Mouse (Mus musculus) stomach, postnatal 0 days (tissue): ENCODE measurements around the gene Taf1c. TPM values are rescaled to one million over a fixed set of nuclear protein-coding genes. Genes with fewer than 3 reads are reported as not detected.
A peak's percentile ranks its signal among the peaks of the same experiment; 100 is the strongest.

Source experiments
- ATAC-seq: fragments of 200-750 bp; cut with Nextera tagmentation; 2 replicates; pipeline ENCODE4 v1.8.0; 2017; ENCODE audit not compliant: low FRiP score, low TSS enrichment
- DNase-seq: peaks from one replicate; pipeline ENCODE4 v3.0.0-alpha.2; 2016; ENCODE audit warnings: low spot score
- H3K27ac ChIP-seq: fragments of 300-500 bp; sonication (generic); replicated peaks from 2 replicates; pipeline ENCODE4 v1.5.1; 2014; ENCODE audit warnings: mild to moderate bottlenecking, control low read depth
- H3K27me3 ChIP-seq: fragments of 300-500 bp; sonication (generic); 2 replicates; pipeline ENCODE4 v1.6.1; 2014; ENCODE audit warnings: low read length; ENCODE audit not compliant: control insufficient read depth, insufficient read depth
- H3K36me3 ChIP-seq: fragments of 300-500 bp; sonication (generic); 2 replicates; pipeline ENCODE4 v1.6.1; 2014; ENCODE audit warnings: low read length, mixed read lengths; ENCODE audit not compliant: control insufficient read depth, insufficient read depth
- H3K4me1 ChIP-seq: fragments of 300-500 bp; sonication (generic); replicated peaks from 2 replicates; pipeline ENCODE4 v1.6.1; 2014; ENCODE audit warnings: antibody characterized with exemption; ENCODE audit not compliant: control insufficient read depth, insufficient read depth
- H3K4me2 ChIP-seq: fragments of 300-500 bp; sonication (generic); replicated peaks from 2 replicates; pipeline ENCODE4 v1.6.1; 2014; ENCODE audit warnings: low read depth, mild to moderate bottlenecking, control low read depth, moderate library complexity
- H3K4me3 ChIP-seq: fragments of 300-500 bp; sonication (generic); 2 replicates; pipeline ENCODE4 v1.5.1; 2014; ENCODE audit warnings: low read depth, low read length, control low read depth
- H3K9ac ChIP-seq: fragments of 300-500 bp; sonication (generic); 2 replicates; pipeline ENCODE4 v1.6.1; 2014; ENCODE audit warnings: mild to moderate bottlenecking, low read length, control low read depth, mixed read lengths
- H3K9me3 ChIP-seq: fragments of 300-500 bp; sonication (generic); 2 replicates; pipeline ENCODE4 v1.6.1; 2016; ENCODE audit warnings: low read length; ENCODE audit not compliant: control insufficient read depth
- CTCF ChIP-seq: IDR thresholded peaks from 2 replicates; pipeline ENCODE4 v1.5.1; 2016; ENCODE audit warnings: antibody characterized with exemption, low read depth, mild to moderate bottlenecking, moderate library complexity
- EP300 ChIP-seq: optimal IDR thresholded peaks from 2 replicates; pipeline ENCODE3; 2016; ENCODE audit warnings: antibody characterized with exemption
- WGBS: fragments of 180-500 bp; shearing (Covaris S2); extraction: QIAGEN DNeasy Blood & Tissue Kit; methylation state at CpG from one replicate; pipeline ENCODE4 v1.1.7; 2014; 5-methylcytosine and 5-hydroxymethylcytosine counted together
- polyA plus RNA-seq: library from polyadenylated mRNA; unstranded; fragments of >200 nt; fragmentation: Nextera tagmentation; extraction: Ambion mirVana; gene quantifications from 2 replicates; pipeline ENCODE4 v1.2.1, GENCODE M21; 2015

The Taf1c gene
- polyA plus RNA-seq = 5.9 and 6.2 TPM in 2 replicates

DNA sequence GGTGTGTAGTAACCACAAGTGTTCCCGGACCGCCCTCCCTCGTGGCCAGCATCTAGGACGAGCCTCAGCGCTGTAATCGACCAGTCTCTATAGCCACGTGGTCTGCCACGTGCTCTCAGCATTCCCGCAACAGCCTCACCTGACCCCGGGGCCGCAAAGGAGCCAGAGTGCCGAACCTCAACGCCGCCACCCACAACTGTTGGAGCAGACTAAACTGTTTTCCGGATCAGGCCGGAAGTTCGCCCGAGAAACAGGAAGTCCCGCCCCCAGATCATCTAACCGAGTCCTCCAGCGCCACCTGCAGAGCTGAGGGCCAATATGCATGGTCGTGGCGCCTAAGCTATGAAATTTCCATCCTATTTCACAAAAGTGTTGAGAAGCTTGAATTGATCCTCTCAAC, at the start of gene Taf1c:
Gene Taf1c, minus strand, starts transcription at position 227 of the 400 bp plus-strand sequence.
- Histone ChIP-seq H3K27ac (peak within 1 kb of the TSS; percentile 70), H3K4me1 (no peaks in the 10 kb centered on the region), H3K9ac (peak within 1 kb of the TSS; percentile 77), H3K27me3 (no peaks in the 10 kb centered on the region), H3K9me3 (peaks cover 3% of the 10 kb centered on the region; the same call in 1 of the 2 replicates), H3K4me3 (peak within 1 kb of the TSS; percentile 64), H3K4me2 (peak within 1 kb of the TSS; percentile 72), H3K36me3 (peaks cover 13% of the 10 kb centered on the region; the same call in 1 of the 2 replicates)
- peak; percentile 92 for ATAC-seq
- WGBS = 0% methylated on average over 23 of the region's 23 CpGs
- TF ChIP-seq EP300 (no peak), CTCF (peak; percentile 93)
- peak; percentile 94 for DNase-seq

DNA sequence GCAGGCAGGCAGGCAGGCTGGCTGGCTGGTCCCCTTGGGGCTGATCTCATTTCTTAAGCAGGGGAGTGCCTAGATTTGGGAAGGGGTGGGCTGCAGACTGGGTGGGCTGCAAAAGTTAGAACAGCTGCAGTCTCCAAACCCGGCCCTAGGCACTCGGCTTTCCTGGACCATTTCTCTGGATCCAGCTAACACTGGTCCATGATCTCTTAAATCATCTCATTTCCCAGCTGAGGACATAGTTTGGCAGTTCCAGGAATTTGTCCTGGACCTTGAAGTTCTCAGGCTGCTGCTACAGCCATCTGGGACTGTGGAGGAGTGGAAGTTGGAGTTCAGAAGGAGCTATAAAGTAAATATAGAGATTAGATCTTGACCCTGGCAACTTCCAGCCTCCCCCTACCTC, 46.3 kb upstream of the Taf1c start:
- peak; percentile 32 for TF ChIP-seq EP300
- TF ChIP-seq CTCF = no peak
- 40% methylated on average over 2 of the region's 2 CpGs for WGBS
- H3K27ac ChIP-seq = no peak overlapping the region
- H3K27me3 ChIP-seq = no peaks in the 10 kb centered on the region
- no peak overlapping the region for H3K4me3 ChIP-seq
- DNase-seq = no peak
- H3K9ac ChIP-seq = no peak overlapping the region
- H3K4me1 ChIP-seq = no peaks in the 10 kb centered on the region
- peak; percentile 70; the same call in 1 of the 2 replicates for ATAC-seq
- H3K4me2 ChIP-seq = no peak overlapping the region
- H3K36me3 ChIP-seq = no peaks in the 10 kb centered on the region
- no peaks in the 10 kb centered on the region for H3K9me3 ChIP-seq

DNA sequence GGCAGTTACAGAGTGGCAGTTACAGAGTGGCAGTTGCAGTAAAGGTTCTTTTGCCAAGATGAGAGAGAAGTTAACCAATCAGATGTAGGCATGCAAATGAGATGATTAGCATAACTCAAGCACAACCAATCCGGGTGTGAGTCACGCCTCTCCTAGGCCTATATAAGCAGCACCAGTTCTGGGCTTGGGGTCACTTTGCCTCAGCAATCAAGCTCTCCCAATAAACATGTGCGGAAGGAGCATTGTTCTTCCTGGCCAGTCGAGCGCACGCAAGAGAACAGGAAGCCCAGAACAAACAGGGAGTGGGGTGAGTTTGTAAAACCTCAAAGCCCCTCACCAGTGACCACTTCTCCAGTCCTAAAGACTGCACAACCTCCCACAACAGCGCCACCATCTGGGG, 41.8 kb upstream of the Taf1c start:
- Histone ChIP-seq H3K27me3 (no peaks in the 10 kb centered on the region), H3K4me2 (no peak overlapping the region), H3K9ac (no peak overlapping the region), H3K4me3 (no peak overlapping the region), H3K4me1 (no peaks in the 10 kb centered on the region), H3K9me3 (no peaks in the 10 kb centered on the region), H3K27ac (no peak overlapping the region), H3K36me3 (no peaks in the 10 kb centered on the region)
- 84% methylated on average over 7 of the region's 7 CpGs for WGBS
- TF ChIP-seq EP300 (no peak), CTCF (0 out of 2 replicates have a peak, but pooled peaks have one; percentile 21)
- DNase-seq = no peak
- no peak for ATAC-seq

DNA sequence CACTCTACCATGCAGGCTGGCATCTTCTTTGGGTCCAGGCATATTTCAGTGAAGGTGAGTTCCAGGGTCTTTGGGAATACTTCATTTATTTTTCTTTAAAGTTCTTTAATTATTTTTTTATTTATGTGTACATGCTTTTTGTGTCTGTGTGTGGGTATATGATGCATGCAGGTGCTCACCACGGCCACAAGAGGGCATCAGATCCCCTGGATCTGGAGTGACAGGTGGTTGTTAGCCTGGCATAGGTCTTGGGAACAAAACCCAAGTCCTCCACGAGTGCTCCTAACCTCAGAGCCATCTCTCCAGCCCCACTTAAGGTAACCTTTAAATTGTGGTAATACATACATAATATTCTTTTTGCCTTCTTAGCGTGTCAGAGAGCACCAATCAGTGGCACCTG, 41.2 kb upstream of the Taf1c start:
- no peak for TF ChIP-seq EP300
- peak; percentile 45 for TF ChIP-seq CTCF
- no peaks in the 10 kb centered on the region for H3K4me1 ChIP-seq
- no peaks in the 10 kb centered on the region for H3K27me3 ChIP-seq
- ATAC-seq (no peak), DNase-seq (no peak)
- 74% methylated on average over 3 of the region's 3 CpGs for WGBS
- no peak overlapping the region for H3K4me3 ChIP-seq
- no peak overlapping the region for H3K9ac ChIP-seq
- no peaks in the 10 kb centered on the region for H3K9me3 ChIP-seq
- H3K27ac ChIP-seq = no peak overlapping the region
- H3K36me3 ChIP-seq = no peaks in the 10 kb centered on the region
- H3K4me2 ChIP-seq = no peak overlapping the region

DNA sequence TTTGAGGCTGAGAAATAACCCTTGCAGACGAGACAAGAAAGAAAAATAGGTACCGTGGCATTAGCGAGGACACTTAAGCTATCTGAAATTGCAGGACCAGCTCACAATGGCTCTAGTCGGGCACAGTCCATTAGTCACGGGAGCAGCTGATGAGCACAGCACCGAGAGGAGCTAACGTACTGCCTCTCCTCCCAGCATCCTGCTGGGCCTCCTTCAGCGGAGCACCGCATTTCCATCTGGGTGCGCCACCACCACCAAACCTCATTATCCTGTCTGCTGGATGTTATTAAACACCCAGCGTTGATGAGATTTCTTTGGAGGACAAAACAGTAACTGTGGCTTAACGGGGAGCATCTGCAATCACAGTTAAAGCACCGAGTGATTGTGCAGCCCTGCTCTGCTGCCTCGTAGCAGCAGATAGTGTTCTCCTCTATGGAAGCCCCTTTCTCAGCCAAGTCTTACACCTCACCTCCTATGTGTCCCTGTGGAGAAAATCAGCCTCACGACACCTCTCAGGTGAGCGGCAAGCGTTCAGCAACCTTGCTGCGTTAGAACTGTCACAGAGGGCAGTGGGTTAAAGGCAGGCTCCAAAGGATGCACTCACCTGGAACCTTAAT, 40.1 kb upstream of the Taf1c start:
- no peak overlapping the region for H3K4me3 ChIP-seq
- TF ChIP-seq CTCF = no peak
- no peak for TF ChIP-seq EP300
- WGBS = 71% methylated on average over 18 of the region's 18 CpGs

DNA sequence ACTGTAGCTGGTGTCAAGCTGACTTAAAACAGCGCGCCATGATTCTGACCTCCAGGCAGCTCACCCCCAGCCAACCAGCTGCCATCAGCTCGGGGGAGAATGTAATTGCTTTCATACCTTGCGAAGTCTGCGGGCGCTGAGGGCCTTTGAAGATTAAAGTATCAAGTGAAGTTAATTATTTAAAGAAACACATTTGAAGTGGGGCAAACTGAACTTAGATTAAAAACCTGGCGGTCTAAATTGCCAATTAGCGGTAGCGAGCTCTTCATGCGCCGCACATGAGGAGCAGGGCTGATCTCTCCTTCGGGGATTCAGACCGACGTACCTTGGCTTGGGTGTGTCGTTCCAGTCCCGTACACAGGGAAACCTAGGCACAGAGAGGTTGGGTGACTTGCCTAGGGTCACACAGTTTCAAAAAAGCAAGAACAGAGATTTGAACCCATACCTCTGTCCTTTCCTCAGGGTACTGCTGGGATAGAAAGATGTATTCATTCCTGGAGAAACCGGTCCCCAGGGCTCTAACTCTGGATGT, 39.5 kb upstream of the Taf1c start:
- TF ChIP-seq CTCF (no peak), EP300 (no peak)
- Histone ChIP-seq H3K36me3 (no peaks in the 10 kb centered on the region), H3K4me3 (no peak overlapping the region), H3K4me2 (no peak overlapping the region), H3K27me3 (no peaks in the 10 kb centered on the region), H3K4me1 (no peaks in the 10 kb centered on the region), H3K9ac (no peak overlapping the region), H3K9me3 (no peaks in the 10 kb centered on the region), H3K27ac (no peak overlapping the region)
- WGBS = 85% methylated on average over 17 of the region's 17 CpGs
- ATAC-seq (no peak), DNase-seq (no peak)

More for the DNA sequence above, 40.1 kb upstream of the Taf1c start:
- Histone ChIP-seq H3K9me3 (no peaks in the 10 kb centered on the region), H3K27ac (no peak overlapping the region), H3K27me3 (no peaks in the 10 kb centered on the region), H3K36me3 (no peaks in the 10 kb centered on the region), H3K4me2 (no peak overlapping the region), H3K9ac (no peak overlapping the region), H3K4me1 (no peaks in the 10 kb centered on the region)
- DNase-seq (no peak), ATAC-seq (no peak)
